Mouse (Mus musculus): Measurements from ENCODE around the gene Gm49337.
"Not testable (repeated sequence)": the region's sequence is repeated elsewhere in the genome, so short reads cannot be mapped to it uniquely, and the experiment has no call there.

Gm49337 gene

DNA sequence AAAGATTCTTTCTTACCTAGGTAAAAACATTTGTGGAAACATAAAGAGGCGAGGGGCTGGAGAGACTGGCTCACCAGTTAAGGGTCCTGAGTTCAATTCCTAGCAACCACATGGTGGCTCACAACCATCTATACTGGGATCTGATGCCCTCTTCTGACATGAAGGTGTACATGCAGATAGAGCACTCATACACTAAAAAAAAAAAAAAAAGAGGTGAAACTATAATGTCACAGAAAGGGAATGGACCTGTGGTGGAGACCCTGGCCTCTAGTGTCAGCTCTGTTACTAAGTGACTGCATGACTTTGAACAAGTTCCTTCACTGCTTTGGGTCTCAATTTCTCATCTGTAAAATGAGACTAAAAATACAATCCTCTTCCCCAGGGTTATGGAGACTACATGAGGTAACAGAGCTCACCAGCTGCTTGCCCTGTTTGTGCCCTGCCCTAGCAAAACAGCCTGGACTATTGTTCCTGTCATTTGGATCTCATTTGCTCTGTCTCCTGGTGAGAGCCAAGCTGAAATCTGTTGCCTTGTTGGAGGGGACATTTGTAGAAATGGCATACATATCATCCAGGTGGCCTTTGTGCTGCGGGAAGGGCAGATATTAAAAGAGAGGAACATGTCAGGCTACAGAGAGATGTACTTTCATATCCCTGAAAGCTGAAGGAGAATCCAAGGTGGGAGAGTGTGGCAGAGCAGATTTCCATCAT lies 42.9 kb downstream of the Gm49337 start:
- peak; percentile 88 for DNase-seq

DNA sequence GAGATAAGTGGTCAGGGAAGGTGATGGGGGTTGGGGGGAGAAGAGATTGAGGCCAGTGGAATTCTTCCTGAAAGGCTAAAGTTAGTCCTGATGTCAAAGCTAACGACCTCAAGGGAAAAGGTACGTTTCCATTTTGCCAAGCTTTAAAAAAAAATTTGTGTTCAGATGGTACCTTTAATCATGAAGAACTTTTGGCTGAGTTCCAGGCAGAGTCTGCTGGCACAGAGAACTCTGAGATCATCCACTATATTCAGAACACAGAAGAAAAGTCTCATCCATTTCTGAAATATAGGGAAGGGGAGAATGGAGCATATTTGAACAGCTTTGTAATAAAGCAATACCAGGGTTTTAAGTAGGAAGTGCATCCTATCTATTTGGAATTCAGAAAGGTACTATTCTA lies 43.9 kb downstream of the Gm49337 start:
- peak; percentile 84 for DNase-seq

DNA sequence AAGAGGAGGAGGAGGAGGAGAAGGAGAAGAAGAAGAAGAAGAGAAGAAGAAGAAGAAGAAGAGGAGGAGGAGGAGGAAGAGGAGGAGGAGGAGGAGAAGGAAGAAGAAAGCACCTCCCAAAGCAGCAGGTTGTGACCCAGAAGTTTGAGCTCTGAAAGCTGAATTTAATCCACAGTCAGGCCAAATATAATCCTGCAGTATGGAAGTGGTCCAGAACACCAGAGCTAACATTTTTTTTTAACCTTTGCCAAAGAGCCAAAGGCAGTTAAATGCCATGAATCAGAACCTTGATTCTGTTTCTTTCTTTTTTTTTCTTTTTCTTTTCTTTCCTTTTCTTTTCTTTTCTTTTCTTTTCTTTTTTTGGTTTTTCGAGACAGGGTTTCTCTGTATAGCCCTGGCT lies 44.5 kb downstream of the Gm49337 start:
- peak; percentile 59 for DNase-seq

DNA sequence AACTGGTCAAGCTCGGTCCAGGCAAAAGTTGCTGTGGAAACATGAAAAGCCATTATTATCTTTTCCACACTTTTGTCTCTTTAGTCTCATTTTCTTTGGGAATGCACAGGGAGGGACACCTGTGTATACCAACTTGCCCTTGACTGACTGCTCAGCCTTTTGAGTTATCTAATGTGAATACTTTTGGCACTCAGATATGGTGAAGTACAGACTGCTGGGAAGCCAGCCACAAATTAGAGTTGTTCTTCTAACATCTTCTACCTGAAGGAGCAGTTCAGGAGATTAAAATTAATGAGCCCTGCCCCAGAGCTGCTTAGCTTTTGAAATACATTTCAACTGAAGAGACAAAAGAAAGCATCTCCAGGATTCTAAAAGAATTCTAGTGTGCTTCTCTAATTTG lies 45.9 kb downstream of the Gm49337 start:
- no peak for DNase-seq

DNA sequence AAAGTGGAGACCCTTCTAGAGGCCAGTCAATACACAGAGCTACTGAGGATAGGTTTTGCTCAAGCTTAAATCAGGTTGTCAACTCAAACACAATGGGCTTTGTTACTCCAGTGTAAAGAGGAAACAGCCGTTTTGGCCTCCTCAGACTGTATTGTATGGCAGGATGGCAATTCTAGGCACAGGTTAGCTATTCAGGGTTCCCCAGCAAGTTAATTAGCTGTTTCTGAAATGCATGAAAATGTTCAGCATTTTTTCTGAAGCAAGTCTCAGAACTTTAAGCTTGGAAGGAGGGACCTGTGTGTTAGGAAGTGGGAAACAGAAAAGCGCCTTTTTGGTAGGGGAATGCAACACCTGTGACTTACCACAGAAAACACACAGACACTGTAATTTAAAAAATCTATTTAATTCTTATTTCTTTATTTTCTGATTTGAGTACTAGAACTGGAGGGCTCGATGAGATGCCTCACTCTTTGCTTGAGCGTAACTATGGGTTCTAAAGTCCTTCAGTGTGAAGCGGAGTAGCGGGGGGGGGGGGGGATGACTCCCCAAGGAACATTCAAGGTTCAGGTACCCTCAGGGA lies 47.0 kb downstream of the Gm49337 start:
- DNase-seq: peak; percentile 29

DNA sequence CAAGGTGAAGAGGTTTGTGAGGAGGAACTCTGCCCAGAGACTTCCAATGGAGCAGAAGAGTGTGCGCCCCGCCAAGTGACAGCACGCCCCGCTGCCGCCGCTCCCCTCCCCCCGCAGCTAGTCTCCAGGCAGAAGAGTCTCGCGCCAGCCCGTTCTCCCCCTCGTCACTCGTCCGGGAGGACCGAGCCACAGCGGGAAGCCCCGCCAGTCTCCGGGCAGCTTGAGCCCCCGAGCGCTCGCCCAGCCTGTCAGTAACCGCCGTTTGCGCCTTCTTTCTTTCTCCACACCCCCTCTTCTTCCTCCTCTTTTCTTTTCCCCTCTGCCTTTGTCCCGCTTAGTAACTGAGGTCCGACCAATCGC lies 47.6 kb downstream of the Gm49337 start:
- DNase-seq: no peak

DNA sequence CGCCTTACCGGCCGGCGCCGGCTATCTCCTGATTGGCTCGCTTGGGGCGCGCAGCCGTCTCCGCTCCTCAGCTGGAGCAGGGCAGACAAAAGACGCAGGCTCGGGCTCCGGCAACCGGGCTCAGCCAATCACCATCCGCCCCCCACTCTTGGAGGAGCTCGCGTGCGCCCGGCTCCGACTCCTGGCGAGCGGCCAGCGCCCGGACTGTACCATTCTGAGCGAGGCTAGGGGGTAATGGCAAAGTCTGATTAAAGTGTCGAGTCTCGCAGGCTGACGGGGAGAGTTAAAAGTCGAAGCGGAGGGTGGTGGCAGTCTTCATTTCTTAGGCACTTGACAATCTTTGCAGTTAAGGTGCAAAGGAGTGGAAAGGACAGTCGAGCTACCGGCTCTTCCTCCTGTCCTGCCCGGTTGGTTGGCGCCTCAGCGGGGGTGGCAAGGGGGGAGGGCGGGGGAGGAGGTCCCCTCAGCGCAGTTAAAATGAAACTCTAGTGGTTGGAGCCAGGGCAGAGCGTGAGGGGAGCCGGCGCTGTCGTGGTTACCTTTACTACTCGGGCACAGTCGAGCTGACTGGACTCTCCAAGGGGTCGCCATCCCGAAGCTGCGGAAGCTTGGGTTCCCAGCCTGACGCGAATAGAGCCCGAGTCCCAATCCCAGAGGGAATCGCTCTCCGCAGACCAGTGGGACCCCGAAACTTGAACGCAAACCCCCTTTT lies 48.1 kb downstream of the Gm49337 start, which contains the start of gene Pik3r3:
Pik3r3 (plus strand) TSS at position 479 of the 712 bp plus-strand sequence.
- peak; percentile 100 for DNase-seq

DNA sequence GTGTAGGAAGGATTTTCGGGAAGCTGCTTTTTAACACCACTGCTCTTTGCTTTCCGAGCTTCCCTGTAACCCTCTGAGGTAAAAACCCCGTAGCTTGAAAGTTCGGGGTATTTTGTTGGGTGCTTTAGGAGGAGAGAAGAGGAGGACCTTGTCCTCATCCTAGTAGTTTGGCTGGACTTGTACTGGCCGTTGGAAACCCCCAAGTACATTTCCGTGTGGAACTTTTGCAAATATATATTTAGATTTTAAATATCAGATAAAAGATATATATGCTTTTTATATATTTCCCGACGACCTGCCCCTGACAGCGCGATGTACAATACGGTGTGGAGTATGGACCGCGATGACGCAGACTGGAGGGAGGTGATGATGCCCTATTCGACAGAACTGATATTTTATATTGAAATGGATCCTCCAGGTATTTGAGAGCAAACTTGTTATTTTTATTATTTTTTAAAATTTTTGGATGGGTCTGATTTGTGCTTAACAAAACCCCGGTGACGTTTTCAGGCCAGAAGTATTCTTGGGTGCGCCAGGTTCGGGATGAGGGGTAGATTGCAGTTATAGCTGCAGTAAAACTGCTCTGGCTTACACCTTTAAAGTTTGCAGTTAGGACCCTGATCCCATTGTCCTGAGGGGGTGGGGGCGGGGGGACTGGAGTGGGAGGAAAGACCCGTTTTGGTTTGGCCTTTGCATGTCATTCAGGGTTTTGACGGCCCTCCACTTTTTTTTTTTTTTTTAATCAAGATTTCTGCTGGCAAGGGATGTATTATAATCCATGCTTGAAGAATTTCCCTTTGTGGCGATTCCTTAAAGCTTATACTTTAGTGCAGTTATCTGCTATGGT lies 49.0 kb downstream of the Gm49337 start:
- peak; percentile 64 for DNase-seq

DNA sequence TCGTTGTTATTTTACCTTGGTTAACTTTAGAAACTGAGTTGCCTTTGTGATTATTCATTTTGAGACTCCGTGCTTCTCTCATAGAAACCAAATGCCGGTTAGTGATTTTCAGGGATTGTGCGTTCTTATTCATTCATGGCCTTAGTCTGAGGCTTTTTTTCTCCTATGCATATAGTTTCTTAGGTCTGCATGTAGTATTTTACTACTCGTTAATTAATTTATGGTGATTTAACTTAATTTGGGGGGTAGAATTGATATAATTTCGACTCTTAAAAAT lies 49.6 kb downstream of the Gm49337 start:
- DNase-seq: no peak

DNA sequence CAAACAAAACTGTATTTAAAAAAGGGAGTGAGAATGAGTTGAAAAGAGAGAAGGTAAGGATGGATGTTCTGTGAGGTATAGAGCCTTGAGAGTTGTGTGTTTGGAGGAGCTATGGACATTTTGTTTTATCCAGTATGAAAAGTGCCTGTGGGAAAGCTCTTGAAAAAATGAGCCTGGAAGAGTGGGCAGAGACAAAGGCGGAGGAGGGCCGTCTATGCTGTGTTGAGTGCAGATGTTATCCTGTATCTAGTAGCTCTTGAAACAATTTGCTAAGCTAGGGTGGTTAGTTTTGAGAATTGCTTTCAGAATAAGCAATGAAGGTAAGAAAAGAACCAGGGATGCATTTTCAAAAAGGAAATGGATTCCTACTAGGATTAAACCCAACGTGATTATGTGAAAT lies 70.2 kb downstream of the Gm49337 start:
- DNase-seq: no peak

DNA sequence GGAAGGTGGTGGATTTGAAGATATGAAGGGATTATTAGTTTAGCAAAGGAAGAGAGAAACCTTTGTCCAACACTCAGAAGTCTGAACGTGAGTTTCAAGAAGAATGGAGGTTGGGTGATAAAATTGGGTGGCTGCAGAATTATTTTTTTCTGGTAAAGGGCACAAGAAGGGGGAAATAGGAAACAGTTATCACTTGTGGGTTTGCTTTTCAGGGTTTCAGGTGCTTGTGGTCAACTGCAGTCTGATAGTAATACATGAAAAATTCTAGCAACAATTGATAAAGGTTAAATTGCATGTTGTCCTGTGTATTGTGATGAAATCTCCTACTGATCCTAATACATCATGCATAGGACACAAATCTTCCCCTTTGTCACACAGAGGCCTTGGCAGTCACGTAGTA lies 71.1 kb downstream of the Gm49337 start:
- DNase-seq: no peak

DNA sequence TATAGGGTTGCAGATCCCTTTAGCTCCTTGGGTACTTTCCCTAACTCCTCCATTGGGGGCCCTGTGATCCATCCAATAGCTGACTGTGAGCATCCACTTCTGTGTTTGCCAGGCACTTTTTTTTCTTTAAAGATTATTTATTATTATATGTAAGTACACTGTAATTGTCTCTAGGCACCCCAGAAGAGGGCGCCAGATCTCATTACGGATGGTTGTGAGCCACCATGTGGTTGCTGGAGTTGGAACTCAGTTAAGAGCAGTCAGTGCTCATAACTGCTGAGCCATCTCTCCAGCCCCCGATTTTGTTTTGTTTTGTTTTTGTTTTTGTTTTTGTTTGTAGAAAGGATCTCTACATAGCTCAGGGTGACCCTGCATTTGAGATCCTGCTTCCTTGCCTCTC lies 72.7 kb downstream of the Gm49337 start:
- DNase-seq: not testable (repeated sequence)

DNA sequence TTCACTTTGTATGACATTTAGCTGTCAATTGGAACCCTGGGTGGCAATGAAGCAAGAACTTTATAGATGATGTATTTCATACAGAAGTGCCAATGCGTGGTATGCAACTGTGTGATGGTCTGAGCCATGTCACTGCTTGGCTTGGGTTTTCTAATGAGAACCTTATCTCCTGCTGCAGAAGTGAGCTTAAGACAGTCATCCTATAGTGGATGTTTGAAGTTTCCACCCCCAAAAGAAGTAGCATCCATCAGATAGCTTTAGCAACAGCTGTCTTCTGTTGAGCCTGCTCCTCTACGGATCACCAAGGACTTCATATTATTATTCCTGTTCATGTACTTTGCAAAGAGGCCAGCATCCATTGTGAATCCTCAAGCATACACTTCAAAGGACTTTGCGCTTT lies 76.8 kb downstream of the Gm49337 start:
- DNase-seq: no peak

DNA sequence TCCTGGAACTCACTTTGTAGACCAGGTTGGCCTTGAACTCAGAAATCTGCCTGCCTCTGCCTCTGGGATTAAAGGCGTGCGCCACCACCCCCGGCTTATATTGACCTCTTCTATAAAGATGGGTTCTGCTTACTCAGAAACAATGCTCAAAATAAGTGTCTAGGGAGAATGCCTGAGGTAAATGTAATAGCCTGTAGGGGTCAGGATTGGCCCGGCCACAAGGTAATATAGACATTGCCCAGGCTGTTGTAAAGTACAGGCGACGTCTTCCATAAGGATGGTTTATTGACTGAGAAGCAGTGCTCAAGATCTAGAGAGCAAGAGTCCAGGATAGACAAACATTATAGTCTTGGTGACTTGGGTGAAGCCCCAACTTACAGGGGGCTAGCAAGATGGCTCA lies 95.0 kb downstream of the Gm49337 start:
- DNase-seq: no peak

DNA sequence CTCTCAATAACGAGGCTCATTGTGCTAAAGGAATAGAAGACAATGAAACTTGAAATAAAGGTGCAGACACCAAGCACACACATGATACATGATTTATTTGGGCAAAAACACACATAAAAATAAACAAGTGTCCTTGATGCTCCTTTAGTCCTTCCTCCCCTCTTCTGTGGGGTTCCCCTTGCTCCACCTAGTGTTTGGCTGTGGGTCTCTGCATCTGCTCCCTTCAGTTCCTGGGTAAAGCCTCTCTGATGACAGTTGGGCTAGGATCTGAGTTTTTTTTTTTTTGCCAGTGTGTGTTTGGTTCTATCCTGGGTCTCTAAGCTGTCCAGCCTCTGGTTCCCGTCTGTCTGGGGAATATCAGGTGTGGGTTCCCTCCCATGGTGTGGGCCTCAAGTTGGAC lies 109.0 kb downstream of the Gm49337 start:
- DNase-seq: peak; percentile 45

DNA sequence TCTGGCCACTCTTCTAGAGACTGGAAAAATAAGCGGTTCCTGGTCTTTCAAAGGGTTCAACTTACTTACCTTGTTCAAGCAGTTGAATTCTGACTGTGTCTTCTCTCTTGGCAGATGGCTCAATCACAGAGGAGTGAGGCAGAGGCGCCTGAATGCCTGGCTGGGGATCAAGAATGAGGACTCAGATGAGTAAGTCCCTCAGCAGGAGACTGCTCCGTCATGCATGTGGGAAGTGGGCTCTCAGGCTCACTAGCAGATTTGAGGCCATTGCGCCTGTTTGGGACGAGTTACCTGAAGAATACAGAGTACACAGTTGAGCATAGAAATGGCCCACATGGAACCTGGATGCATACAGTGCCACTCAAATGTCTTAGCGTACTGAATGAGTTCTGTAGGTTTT lies 118.4 kb downstream of the Gm49337 start:
- peak; percentile 65 for DNase-seq

DNA sequence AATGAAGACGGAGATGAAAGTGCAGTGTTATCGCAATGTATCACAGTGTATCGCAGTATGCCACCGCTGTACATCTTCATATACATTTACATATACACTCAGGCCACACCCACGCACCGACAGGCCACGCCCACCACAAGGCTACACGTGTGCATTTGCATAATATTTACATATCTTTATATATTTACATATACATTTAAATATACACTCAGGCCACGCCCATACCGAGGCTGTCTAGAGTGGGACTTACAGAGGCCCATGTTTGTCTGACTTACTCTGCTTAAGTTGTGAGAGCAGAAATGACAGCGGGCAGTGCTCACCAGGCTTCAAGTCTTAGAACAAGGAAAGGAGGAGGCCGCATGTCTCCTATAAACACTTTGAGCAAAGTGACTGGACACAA lies 120.1 kb downstream of the Gm49337 start:
- DNase-seq: no peak

DNA sequence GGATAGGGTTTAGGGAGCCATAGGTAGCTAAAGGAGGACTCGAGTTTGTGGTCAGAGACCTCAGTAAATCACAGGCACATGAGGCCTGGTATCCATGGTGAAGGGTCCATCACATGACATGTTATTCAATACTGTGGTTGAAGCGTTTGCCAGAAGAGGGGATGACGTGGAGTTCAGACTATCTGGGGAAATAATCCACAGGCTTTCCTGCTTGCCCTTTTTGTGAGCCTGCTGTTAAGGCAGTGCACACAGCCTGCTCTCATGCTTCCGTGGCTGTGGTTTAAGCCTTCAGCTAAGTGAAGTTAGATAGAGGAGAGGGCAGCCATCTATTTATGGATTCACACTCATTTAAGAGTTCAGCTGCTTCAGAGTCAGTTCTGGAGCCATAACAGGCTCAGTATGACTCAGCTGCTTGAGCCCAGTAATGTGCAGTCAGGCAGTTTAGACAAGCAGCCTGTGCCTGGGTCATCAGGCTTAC lies 127.7 kb downstream of the Gm49337 start:
- no peak for DNase-seq

DNA sequence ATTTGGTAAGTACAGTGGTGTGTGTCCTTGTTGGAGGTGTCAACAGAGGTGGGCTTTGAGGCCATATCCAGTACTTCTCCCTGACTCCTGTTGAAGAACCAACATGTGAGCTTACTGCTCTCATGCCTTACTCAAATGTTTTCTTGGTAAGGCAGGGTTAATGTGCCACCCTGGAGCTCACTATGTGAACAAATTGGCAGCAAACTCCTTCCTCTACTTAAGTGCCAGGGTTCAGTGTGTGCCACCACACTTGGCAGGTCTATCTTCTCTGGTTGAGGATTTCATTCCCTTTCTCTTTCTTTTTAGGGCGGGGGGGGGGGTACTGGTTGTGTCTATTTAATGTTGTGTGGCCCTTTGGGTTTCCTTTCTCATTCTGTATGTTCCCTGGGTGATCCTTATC lies 131.4 kb downstream of the Gm49337 start:
- DNase-seq: no peak

DNA sequence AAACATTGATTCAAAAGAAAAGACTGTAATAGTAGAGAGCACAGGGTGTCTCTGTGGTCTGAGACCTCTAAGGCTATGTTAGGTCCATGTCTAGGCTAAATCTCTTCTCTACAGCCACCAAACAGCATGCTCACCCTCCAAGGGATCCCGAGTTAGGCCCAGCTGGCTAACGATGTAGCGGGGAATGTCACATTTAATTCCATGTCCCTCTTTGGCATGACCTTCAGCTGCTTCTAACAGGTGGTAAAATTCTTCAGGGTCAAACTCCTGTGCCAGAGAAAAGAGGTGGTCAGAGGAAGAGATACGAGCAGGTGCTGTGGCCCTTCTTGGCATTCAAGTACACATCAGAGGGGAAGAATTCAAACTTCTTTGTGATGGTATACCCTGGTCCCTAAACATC lies 144.4 kb downstream of the Gm49337 start:
- no peak for DNase-seq

DNA sequence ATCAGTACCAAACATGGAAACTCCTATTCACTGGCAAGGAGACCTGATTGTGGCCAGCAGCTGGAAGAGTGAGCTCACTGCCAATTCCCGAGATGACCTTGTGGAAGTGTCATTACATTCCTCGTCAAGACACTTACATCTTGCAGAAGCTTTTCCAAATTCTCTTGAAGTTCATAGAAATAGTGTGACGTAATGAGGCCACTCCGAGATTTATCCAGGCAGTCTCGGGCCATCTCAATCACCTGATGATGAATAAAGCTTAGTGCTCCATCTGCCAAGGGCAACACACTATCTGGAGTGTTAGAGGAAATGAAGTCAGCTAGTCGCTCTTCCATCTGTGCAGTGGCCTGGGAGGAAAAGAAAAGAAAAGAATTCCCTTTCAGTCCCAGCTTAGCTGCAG lies 148.9 kb downstream of the Gm49337 start:
- DNase-seq: no peak

DNA sequence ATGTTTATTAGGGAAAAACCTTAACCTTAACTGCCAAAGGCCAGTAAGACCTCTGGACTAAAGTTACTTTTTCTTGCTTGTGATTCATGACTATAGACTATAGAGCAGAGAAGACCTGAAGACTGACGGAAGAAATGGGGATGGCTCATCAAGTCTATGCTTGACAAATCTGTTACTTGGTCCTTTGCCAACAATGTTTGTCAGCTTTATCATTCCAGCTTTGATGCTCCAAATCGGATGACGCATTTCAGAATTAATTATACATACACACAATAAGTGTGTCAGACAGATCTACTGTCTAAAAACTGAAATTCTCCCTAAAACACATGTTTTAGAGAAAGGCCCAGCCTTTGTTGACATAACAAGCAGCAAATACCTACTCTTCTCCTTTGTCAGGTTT lies 156.1 kb downstream of the Gm49337 start:
- DNase-seq: no peak

DNA sequence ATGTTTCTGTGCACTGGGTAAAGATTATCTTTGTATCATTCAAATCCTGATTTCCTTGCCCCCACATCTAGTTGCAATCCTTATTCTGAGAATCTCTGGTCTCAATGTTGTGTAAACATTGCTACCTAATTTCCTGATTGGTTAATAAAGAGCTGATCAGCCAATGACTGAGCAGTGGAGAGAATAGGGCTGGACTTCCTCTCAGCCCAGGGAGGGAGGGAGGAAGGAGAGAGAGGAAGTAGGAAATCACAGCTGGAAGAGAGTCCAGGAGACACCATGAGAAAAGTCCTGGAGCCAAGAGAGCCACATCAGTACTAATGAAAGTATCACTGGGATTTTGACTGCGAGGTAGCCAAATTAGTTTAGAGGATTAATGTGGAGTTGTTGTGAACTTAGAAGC lies 163.1 kb downstream of the Gm49337 start:
- no peak for DNase-seq

DNA sequence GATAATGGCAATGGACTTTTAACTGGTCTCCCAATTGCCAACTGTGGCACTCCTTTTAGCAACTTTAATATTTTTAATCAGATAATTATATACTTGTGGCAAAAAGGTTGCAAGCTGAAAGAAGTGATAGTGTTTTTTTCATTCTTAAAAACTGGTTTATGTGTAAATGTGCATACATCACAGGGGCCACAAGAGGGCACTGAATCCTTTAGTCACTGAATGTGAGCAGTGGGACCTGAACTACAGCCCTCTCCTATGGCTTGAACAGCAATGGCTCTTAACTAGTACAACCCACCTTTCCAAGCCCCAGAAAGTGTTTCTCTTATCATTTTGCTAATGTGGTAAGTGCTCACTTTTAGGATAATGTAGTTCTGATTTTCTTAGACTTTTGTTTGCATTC lies 168.9 kb downstream of the Gm49337 start:
- peak; percentile 33 for DNase-seq

All from cerebellum, adult 9-11 months (tissue).